Mouse (Mus musculus) hindlimb bud, embryonic 11.5 days (tissue): Measurements from ENCODE around the gene H2-D1.
A peak's percentile ranks its signal among the peaks of the same experiment; 100 is the strongest.
"Not testable (repeated sequence)": the region's sequence is repeated elsewhere in the genome, so short reads cannot be mapped to it uniquely, and the experiment has no call there.

ENCODE experiments used
- DNase-seq: peaks from one replicate; pipeline ENCODE4 v3.0.0-alpha.2; 2012; ENCODE audit warnings: low read depth, low spot score; ENCODE audit errors: extremely low spot score

The H2-D1 gene

DNA sequence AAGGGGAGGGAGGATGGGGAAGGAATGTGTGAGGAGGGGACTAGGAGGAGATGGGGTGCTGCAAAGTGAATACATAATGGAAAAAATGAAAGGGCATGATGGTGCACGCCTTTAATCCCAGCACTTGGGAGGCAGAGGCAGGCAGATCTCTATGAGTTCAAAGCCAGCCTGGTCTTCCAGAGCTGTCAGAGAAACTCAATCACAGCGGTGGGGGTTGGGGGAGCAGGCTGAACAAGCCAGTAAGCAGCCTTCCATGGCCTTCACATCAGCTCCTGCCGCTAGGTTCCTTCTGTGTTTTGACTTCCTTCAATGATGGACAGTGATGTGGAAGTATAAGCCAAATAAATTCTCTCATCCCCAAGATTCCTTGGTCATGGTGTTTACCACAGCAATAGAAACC, 7.2 kb upstream of the H2-D1 start:
- no peak for DNase-seq

DNA sequence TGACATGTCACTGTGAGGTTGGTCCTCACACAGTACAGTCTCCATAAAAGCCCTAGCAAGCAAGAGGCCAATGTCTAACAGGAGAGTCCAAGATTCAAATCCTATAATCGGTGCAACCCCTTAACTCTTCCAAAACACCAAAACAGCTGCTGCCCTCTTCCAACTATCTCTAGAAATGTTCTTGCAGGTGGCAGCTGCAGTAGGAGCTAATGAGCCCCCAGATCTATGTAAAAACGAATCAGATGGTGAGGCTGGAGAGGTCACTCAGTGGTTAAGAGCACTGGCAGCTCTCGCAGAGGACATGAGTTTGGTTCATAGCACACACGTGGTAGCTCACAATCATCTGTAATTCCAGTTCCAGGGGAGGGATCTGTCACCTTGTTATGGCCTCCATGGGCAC, 6.8 kb upstream of the H2-D1 start:
- no peak for DNase-seq

DNA sequence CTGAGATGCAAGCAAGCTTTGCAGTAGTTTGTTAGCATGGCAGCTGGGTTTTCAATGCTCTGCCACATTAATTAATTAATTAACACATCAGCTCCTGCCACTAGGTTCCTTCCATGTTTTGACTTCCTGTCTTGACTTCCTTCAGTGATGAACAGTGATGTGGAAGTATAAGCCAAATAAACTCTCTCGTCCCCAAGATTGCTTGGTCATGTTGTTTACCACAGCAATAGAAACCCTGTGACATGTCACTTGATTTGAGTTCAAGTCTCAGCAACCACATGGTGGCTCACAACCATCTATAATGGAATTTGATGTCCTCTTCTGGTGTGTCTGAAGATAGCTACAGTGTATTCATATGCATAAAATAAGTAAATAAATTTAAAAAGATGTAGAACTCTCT, 5.2 kb upstream of the H2-D1 start:
- no peak for DNase-seq

DNA sequence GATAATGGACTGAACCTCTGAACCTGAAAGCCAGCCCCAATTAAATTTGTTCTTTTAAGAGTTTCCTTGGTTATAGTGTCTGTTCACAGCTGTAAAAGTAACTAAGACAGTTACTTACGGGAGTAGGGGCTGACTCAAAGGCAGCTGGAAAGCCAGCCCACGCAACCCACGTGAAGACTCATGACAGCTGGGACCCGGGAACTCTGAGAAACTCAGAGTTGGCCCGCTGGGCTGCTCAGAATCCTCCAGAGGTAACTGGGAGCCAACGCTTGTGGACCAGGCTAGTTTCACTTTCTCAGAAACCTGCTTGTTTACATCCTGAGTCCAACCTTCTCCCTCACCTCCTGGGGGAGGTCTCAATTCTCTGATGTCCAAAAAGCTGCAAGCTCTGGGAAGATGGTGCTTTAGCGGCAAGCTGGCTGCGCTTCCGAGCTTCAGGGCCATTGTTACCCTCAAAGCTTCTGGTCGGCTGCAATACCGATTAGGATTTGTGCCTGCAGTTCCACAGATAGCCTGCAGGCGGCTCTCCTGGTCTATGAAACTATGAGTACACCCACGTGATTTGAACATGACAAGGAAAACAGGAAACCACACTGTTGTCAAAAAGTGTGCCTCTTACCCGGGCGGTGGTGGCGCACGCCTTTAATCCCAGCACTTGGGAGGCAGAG, 4.6 kb upstream of the H2-D1 start:
- DNase-seq: peak; percentile 89

DNA sequence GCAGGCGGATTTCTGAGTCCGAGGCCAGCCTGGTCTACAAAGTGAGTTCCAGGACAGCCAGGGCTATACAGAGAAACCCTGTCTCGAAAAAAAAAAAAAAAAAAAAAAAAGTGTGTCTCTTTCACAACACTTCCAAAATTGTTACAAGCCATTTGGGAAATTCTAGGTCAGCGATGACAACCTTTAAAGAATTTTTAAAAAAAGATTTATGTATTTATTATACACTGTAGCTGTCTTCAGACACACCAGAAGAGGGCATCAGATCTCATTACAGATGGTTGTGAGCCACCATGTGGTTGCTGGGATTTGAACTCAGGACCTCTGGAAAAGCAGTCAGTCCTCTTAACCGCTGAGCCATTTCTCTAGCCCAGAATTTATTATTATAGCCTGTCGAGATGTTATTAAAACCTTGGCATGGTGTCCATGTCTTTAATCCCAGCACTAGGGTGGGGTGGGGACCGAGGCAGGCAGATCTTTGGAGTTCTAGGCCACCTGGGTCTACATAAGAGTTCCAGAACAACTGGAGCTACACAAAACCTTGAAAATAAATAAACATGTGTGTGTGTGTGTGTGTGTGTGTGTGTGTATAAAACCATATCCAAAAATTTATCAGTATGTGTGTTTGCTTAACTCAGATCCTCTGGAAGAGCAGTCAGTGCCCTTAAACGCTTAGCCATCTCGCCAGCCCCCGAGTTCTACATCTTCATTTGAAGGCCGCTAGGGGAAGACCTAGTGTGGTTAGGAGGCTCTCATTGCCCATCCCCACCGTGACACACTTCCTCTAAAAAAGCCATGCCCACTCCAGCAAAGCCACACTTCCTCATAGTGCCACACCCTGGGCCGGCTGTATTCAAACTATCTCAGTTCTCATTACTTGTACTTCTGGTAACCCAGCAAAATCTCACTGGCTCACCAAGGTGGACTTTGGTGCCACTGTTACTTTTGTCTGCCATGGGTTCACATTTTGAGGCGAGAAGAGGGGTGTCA, 3.7 kb upstream of the H2-D1 start:
- DNase-seq: no peak

DNA sequence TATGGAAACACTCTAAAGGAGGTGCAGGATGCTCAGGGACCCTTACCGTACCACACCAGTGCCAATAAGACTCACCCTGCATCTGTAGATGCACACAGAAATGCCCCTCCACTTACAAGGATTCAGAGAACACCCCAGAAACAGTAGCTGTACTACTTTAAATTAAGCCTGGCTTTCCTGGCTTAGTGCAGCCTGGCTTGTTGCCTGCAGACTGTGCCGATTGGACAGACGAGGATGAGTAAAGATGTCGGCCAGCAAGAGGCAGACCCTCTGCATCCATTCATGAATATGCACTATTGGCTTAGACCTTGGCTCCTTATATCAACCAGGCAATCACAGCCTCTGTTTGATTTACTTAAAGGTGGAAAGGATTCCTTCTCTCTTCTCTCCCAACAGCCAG, 2.9 kb upstream of the H2-D1 start:
- DNase-seq: no peak

DNA sequence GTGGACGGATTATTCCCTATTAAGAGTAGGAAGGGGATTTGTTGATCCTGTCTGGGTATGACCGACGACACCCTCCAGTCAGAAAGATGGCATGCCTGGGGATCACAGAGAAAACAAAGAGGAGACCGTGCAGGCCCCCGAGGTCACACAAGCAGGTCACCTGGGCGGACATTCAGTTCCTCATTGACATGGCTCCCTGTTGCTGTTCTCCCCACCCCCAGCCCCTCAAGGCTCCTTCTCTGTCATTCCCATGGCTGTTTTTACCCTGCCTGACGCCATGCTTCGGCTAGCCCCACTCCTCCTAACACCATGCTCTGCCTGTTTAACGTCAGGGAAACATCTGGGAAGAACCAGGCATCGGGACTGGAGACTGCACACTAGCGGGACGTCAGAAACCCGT, 879 bp upstream of the H2-D1 start:
- DNase-seq: no peak

DNA sequence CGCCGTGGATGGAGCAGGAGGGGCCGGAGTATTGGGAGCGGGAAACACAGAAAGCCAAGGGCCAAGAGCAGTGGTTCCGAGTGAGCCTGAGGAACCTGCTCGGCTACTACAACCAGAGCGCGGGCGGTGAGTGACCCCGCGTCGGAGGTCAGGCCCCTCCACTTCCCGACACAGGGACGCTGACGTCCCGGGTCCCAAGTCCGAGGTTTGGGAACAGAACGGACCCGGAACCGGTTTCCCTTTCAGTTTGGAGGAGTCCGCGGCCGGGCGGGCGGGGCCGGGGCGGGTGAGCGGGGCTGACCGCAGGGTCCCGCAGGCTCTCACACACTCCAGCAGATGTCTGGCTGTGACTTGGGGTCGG, 973 bp downstream of the H2-D1 start:
- no peak for DNase-seq

DNA sequence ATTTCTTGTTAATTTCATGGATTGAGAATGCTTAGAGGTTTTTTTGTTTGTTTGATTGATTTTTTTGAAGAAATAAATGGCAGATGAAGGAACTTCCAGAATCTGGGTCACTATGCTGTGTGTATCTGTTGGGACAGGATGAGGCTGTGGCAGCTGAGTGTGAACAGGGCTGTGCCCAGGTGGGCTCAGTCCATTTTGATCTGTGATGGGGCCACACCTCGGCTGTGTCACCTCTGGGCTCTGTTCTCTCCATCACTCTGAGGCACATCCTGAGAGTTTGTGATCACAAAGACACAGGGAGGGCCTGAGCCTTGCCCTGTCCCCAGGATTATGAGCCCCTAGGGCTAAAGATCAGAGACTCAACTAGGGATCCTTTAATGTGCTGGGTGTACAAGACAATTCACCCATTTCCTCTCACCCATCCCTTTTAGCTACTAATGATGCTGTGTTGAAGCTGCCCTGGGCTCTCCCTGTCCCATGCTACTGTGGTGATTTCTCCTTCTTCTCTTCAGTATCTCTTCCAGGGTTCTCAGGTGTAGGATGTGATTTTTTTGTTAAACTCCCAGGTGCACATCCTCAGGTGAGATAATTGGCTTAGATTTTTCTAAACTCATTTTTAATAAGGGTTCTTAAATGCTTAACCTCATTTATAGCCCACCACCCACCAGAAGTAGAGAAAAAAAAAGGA, 5.0 kb downstream of the H2-D1 start:
- DNase-seq: no peak

DNA sequence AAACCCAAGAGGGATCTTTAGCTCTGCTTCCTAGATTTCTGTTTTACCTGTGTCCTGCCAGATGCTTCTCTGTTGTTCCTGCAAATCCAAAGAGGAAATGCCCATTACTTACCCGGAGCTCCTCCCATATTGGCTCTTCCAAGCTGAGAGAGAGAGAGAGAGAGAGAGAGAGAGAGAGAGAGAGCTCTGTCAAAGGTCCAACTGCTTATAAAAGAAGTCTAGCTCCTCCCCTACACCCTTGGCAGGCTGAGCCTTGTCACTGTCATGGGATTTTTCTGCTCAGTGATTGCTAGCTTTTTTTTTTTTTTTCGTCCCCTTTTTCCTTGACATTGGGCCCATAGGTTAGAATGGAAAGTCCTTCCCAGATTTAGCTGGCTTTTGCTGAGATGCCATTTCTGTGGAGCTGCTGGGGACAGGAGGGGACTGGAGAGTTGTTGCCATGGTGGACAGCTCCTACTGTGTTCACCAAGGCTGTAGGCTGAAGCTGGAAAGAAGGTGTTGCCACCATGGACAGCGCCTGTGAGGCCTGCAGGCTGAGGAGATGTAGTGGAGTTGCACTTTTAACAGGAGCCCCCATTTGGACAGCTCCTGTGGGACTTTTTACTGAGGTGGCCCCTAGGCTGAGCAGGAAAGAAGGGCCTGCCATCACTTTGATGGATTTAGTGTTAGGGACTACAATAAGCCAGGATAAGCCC, 7.3 kb downstream of the H2-D1 start:
- DNase-seq: no peak

DNA sequence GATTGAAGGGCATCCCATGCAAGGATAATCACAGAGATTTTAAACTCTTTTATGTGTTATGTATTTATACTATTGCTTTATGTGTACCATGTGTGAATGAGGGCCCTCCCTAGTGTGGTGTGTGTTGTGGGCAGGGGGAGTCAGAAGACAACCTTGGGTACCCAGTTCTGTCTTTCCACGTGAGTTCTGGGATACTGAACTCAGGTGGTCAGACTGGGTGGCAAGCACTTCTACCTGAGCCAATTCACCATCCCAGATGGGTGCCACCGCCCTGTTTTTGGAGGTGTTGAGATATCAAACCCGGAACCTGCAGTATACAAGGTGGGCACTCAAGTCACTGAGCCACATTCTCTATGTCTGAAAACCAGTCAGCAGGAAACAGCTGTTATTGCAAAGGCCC, 9.7 kb downstream of the H2-D1 start:
- no peak for DNase-seq

DNA sequence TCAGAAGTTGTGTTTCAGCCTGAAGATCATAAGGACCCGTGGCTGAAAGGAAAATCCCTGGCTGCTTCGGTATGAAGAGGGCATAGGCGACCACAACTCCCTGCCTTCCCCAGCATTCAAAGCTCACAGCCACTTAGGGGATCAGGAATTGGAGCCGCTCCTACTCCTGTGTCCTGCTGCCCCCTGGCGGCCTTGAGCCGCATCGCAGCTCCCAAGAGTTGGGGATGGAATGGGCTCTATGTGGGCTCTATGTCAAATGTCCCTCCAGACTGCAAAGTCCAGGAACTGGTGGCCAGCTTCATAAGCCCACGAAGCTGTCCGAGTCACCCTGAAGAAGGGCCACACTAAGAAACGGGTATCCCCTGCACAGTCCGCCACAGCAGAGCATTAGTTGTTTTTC, 12.2 kb downstream of the H2-D1 start:
- DNase-seq: peak; percentile 71

DNA sequence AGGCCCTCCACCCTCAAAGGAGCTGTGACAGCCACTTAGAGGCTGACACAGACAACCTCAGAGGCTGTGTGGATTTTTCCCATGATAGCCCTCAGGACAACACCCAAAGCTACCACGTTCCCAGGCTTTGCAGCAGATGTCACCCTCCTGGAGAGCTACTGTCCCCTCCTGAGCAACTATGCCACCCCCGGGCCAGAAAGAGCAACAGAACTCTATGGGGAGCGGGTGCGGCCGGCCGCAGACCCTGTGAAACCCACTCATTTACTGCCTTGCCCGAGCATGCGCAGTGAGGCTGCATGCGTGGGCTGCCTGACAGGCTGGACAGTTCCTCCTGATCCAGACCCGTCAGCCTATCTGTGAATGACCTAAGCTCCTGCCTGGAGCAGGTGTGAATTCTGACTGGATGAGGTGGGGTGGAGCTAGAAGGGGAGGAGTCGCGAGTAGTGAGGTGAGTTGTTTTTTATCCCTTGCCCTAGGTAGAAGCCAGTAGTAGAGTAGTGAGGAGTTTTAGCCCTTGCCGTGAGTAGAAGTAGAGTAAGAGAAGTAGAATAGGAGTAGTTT, 13.9 kb downstream of the H2-D1 start:
- no peak for DNase-seq

DNA sequence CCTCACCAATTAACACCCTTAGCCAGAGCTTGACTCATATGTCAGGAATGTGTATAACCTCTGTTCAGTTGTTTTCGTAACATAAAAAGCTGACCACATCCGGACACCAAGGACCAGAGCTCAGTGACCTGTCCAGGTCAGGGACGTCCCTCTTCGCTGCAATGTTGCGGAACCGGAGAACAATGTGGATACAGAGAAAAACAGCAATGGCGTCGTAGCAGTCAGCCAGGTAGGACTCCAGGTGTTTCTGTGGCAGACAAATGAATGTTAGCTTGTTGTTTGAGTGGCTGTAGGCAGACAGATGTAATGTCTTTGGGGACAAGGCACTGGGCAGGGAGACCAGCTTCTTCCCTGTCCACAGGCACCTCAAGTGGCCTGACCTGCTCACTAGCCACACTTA, 15.5 kb downstream of the H2-D1 start:
- no peak for DNase-seq

DNA sequence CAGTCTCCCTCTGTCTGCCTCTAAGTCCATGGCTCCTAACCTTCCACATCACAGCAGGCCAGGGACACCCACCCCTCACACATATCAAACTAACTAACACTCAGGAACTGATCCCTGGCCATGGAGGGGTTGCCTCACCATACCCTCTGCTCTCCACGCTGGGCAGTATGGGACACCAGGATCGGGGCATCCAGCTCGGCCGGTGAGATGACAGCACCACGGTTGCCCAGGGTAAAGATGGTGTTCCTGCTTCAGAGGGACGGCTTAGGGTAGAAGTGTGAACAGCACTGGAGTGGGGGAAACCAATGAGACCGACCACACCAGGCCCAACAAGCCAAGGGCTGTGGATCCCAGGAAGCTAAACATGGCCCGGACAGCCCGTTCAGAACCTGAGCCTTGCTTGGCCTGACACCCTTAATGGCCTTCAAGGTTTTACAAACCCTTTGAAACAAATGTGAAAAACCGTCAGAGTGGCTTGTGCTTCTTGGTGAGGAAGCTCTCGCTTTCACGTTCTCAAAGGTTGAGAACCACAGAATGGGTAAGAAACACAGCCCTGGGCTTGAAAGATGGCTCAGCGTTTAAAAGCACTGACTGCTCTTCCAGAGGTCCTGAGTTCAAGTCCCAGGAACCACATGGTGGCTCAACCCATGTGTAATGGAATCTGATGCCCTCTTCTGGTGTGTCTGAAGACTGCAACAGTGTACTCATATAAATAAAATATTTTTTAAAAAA, 16.6 kb downstream of the H2-D1 start:
- DNase-seq: no peak

DNA sequence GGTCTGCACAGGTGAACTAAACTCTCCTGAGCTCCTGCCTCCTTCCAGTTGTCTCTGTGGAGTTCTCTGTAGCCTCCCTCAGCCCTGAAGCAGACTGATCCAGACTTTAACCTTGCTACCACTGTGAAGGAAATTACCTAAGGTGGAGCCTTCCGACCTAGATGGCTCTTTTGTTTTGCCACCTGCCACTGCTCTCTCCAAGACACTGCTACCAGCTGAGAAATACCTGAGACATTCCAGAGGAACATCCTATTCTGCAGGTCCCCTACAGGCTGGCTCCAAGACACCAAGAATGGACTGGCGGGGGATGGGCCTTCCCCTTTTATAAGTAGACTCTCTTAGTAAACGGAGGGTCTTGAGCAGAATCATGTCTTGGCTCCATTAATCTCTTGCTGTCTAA, 17.7 kb downstream of the H2-D1 start:
- no peak for DNase-seq

DNA sequence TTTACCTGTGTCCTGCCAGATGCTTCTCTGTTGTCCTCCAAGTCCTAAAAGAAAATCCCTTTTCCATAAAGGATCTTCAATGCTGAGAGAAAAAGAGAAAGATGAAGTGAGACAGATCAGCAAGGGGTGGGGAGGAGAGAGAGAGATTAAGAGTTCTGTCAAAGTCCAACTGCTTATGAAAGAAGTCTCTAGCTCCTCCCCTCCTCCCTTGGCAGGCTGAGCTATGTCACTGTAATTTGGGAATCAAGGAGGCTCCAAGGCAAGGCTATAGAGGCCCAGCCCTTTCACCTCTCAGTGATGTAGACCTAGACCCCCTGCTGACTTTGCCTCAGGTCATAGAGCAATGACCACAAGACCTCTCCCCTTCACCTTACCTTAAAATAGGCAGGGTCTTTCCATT, 22.9 kb downstream of the H2-D1 start:
- no peak for DNase-seq

DNA sequence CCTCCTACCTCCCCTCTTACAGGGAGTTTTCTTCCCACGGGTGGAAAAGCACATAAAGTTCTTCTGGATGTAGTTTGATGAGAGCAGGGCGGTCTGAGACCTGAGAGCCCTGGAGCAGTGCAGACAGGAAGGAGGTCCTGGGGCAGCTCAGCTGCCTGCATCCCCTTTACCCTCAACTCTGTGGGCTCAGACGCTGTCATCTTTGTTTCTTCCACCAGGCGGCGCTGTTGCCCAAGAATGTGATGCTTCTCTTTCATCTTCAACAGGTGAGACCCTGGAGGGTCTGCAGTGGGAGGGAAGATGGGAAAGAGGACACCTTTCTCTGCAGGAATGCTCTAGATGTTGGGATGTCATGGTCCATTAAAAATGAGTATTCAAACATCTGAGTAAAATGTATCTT, 33.3 kb downstream of the H2-D1 start:
- DNase-seq: peak; percentile 24

DNA sequence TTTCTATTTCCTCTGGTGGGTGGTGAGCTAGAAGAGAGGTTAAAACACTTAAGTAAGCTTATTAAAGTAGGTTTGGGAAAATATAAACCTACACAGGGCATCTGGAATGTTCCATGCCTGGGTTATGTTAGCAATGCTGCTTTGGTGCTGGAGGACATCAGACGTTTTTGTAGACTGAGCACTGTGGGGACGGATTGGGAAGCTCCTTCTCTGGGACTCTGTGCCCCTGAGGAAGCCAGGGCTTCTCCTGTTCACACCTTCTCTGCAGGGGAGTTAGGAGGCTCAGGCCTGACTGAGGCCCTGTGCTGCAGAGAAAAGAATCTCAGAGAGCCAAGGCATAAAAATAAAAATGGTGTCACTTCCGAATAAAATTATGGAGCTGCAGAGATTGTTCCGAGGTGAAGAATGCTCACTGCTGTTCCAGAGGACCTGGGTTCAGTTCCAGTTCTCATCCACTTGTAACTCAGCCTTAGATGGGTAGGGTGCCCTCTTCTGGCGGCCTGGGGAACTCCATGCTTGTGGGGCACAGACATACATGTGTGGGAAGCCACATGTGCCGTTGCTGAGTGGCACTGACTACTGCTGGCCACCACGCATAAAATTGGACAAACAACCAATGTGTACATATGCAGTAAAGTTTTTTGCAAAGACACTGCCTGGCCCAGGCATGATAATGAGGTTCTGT, 37.9 kb downstream of the H2-D1 start:
- not testable (repeated sequence) for DNase-seq
